Mouse (Mus musculus): ENCODE measurements around the gene Pde2a. TPM values are rescaled to one million over a fixed set of nuclear protein-coding genes. Genes with fewer than 3 reads are reported as not detected.

Gene Pde2a
- polyA plus RNA-seq (2014; fragmentation: Illumina TruSeq; extraction: RNeasy Lipid Tissue Mini Kit (QIAGEN cat#74804)) = 1.1 TPM

DNA sequence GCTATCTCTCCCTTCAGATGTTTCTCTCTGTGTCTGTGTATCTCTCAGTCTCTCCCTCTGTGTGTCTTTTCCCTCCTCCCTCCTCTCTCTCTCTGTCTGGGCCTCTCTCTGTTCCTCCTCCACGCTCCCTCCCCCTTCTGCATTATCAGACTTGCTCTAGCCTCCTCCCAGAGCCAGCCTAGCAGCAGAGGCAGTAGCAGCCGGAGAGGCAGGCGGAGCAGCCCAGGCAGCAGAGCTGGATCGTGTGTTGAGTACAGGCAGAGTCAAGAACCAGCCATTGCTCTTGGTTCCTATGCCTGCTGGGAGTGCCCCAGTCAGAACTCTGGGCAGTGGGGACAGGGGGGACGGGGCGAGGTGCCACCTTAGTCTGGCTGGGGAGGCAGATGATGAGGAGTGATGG is at the start of gene Pde2a:
TSS of gene Pde2a (plus strand) at position 163 of the 400 bp plus-strand sequence.

DNA sequence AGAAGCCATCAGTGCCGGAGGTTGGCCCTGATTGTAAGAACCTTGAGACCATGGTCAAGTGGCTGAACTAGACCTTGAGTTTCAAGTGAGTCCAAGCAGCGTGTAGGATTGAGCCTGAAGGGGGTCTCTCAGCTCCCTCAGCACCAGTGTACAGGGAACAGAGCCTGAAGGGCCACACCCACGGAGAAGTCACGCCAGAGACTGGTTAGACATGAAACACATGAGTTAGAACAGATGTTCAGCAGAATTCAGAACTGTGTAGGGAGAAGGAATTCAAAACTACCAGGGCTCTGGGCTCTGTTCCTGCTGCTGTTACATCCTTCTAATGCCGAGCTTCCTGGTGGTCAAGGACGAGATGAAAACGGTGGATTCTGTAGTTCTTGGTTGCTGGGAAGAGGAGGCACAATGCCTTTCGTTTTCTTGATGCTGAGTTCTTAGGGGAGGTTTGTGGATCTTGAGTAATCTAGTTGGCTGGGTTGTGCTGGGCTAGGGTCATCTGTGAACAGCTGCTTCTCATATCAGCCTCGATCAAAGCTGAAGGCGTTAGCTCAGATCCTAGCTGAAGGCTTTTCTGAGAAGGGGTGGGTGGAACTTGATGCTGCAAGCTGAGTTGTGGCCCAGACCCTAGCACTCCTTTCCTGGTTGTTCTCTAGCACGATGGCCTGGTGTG is 11.1 kb upstream of the Pde2a start, which contains the start of gene Gm45837:
TSS of gene Gm45837 (plus strand) at position 620 of the 670 bp plus-strand sequence.

Other genes with a start within 250 kb of the Pde2a start
- 1.7 TPM for gene Atg16l2, start 119.4 kb upstream of the Pde2a start, polyA plus RNA-seq (2014; fragmentation: Illumina TruSeq; extraction: RNeasy Lipid Tissue Mini Kit (QIAGEN cat#74804))
- 0.63 TPM for gene Stard10, start 104.6 kb upstream of the Pde2a start, polyA plus RNA-seq (2014; fragmentation: Illumina TruSeq; extraction: RNeasy Lipid Tissue Mini Kit (QIAGEN cat#74804))
- gene Arap1, start 73.6 kb upstream of the Pde2a start, polyA plus RNA-seq (2014; fragmentation: Illumina TruSeq; extraction: RNeasy Lipid Tissue Mini Kit (QIAGEN cat#74804)) = 6.0 TPM
- not detected for gene Gm45837, start 10.8 kb upstream of the Pde2a start, polyA plus RNA-seq (2014; fragmentation: Illumina TruSeq; extraction: RNeasy Lipid Tissue Mini Kit (QIAGEN cat#74804))
- 1.2 TPM for gene Art2b, start 163.9 kb downstream of the Pde2a start, polyA plus RNA-seq (2014; fragmentation: Illumina TruSeq; extraction: RNeasy Lipid Tissue Mini Kit (QIAGEN cat#74804))
- gene Clpb, start 241.9 kb downstream of the Pde2a start, polyA plus RNA-seq (2014; fragmentation: Illumina TruSeq; extraction: RNeasy Lipid Tissue Mini Kit (QIAGEN cat#74804)) = 9.8 TPM

All from ovary, adult 10 weeks (tissue).